Mouse (Mus musculus) MEL (cell line): ENCODE measurements around the gene Sgpl1. TPM values are rescaled to one million over a fixed set of nuclear protein-coding genes. Genes with fewer than 3 reads are reported as not detected.

Experiments used
- DNase-seq: peaks from one replicate; pipeline ENCODE4 v3.0.0; 2011; ENCODE audit warnings: low read depth, low spot score
- H3K27ac ChIP-seq: 2 replicates; pipeline ENCODE4 v1.5.1; 2012; ENCODE audit warnings: low read depth, mild to moderate bottlenecking, control low read depth, low read length, moderate library complexity; ENCODE audit not compliant: control insufficient read depth
- H3K27me3 ChIP-seq, 2 experiments: fragments of 150-350 bp in 1 of 2; sonication (generic) in 1 of 2; 2 replicates each; pipeline ENCODE4 v1.6.1; 2012; ENCODE audit warnings: low read length in 2 of 2, mild to moderate bottlenecking in 2 of 2, improper control_type of control experiment in 1 of 2, moderate library complexity in 1 of 2; ENCODE audit not compliant: insufficient read depth in 2 of 2, control insufficient read depth in 1 of 2
- H3K36me3 ChIP-seq, 2 experiments: 2 replicates each; pipeline ENCODE4 v1.6.1; 2012 to 2014; ENCODE audit warnings: low read length in 2 of 2, improper control_type of control experiment in 1 of 2, inconsistent platforms in 1 of 2, mild to moderate bottlenecking in 1 of 2; ENCODE audit not compliant: insufficient read depth in 2 of 2, control insufficient read depth in 1 of 2
- H3K4me1 ChIP-seq, 2 experiments: fragments of 150-350 bp in 1 of 2; sonication (generic) in 1 of 2; 2 replicates each; pipeline ENCODE4 v1.6.1; 2012; ENCODE audit warnings: low read length in 2 of 2, improper control_type of control experiment in 1 of 2, mild to moderate bottlenecking in 1 of 2; ENCODE audit not compliant: insufficient read depth in 2 of 2, control insufficient read depth in 1 of 2
- H3K4me3 ChIP-seq, 2 experiments: fragments of 150-350 bp in 1 of 2; sonication (generic) in 1 of 2; 2 replicates each; pipeline ENCODE4 v1.5.1; 2012; ENCODE audit warnings: low read depth in 2 of 2, low read length in 2 of 2, mild to moderate bottlenecking in 2 of 2, moderate library complexity in 2 of 2, control low read depth in 1 of 2, improper control_type of control experiment in 1 of 2; ENCODE audit not compliant: control insufficient read depth in 1 of 2, insufficient read depth in 1 of 2
- H3K79me2 ChIP-seq: 2 replicates; pipeline ENCODE4 v1.6.1; 2012; ENCODE audit warnings: mild to moderate bottlenecking, low read length, moderate library complexity; ENCODE audit not compliant: control insufficient read depth, poor library complexity, insufficient read depth
- H3K9ac ChIP-seq: 2 replicates; pipeline ENCODE4 v1.6.1; 2012; ENCODE audit warnings: low read depth, mild to moderate bottlenecking, control low read depth, low read length, moderate library complexity; ENCODE audit not compliant: control insufficient read depth, poor library complexity, severe bottlenecking
- H3K9me3 ChIP-seq: fragments of 150-350 bp; sonication (generic); replicated peaks from 2 replicates; pipeline ENCODE4 v1.6.1; 2012; ENCODE audit warnings: mild to moderate bottlenecking, low read length, improper control_type of control experiment, moderate library complexity; ENCODE audit not compliant: insufficient read depth
- BHLHE40 ChIP-seq: IDR thresholded peaks from 2 replicates; pipeline ENCODE4 v1.6.1; 2012; ENCODE audit warnings: low read depth, mild to moderate bottlenecking, inconsistent platforms, low read length, improper control_type of control experiment, borderline replicate concordance
- CHD2 ChIP-seq: IDR thresholded peaks from 2 replicates; pipeline ENCODE4 v1.6.1; 2011; ENCODE audit warnings: low read length, improper control_type of control experiment
- CTCF ChIP-seq, 3 experiments: IDR thresholded peaks in 2 of 3; conservative IDR thresholded peaks in 1 of 3; 2 replicates each; pipeline ENCODE4 v1.5.1; 2011 to 2012; ENCODE audit warnings: low read length in 3 of 3, low read depth in 2 of 3, mild to moderate bottlenecking in 2 of 3, improper control_type of control experiment in 1 of 3, inconsistent platforms in 1 of 3, mixed read lengths in 1 of 3, moderate library complexity in 1 of 3; ENCODE audit not compliant: control insufficient read depth in 1 of 3, insufficient read depth in 1 of 3, poor library complexity in 1 of 3, severe bottlenecking in 1 of 3
- ELF1 ChIP-seq: IDR thresholded peaks from 2 replicates; pipeline ENCODE4 v1.6.1; 2014; ENCODE audit warnings: low read depth, mild to moderate bottlenecking, inconsistent platforms, low read length, improper control_type of control experiment, moderate library complexity
- GABPA ChIP-seq: IDR thresholded peaks from 2 replicates; pipeline ENCODE4 v1.6.1; 2012; ENCODE audit warnings: low read depth, mild to moderate bottlenecking, inconsistent platforms, low read length, improper control_type of control experiment, moderate library complexity
- GATA1 ChIP-seq: IDR thresholded peaks from 2 replicates; pipeline ENCODE4 v1.6.1; 2011; ENCODE audit warnings: low read depth, low read length, improper control_type of control experiment
- HCFC1 ChIP-seq: IDR thresholded peaks from 2 replicates; pipeline ENCODE4 v1.6.1; 2012; ENCODE audit warnings: low read depth, mild to moderate bottlenecking, inconsistent platforms, low read length, improper control_type of control experiment, moderate library complexity
- KAT2A ChIP-seq: conservative IDR thresholded peaks from 2 replicates; pipeline ENCODE4 v1.6.1; 2012; ENCODE audit warnings: low read depth, low read length, improper control_type of control experiment, inconsistent platforms
- MAFK ChIP-seq: IDR thresholded peaks from 2 replicates; pipeline ENCODE4 v1.6.1; 2011; ENCODE audit warnings: low read depth, mild to moderate bottlenecking, low read length, improper control_type of control experiment, borderline replicate concordance
- MAX ChIP-seq: IDR thresholded peaks from 2 replicates; pipeline ENCODE4 v1.6.1; 2011; ENCODE audit warnings: low read length, improper control_type of control experiment
- MAZ ChIP-seq: IDR thresholded peaks from 2 replicates; pipeline ENCODE4 v1.6.1; 2012; ENCODE audit warnings: low read depth, mild to moderate bottlenecking, inconsistent platforms, low read length, improper control_type of control experiment
- MEF2A ChIP-seq: IDR thresholded peaks from 2 replicates; pipeline ENCODE4 v1.6.1; 2014; ENCODE audit warnings: low read depth, mild to moderate bottlenecking, inconsistent platforms, low read length, improper control_type of control experiment; ENCODE audit not compliant: poor library complexity, insufficient replicate concordance, severe bottlenecking; ENCODE audit errors: extremely low read depth
- MYB ChIP-seq: IDR thresholded peaks from 2 replicates; pipeline ENCODE4 v1.6.1; 2011; ENCODE audit warnings: mild to moderate bottlenecking, low read depth, low read length, improper control_type of control experiment
- MYC ChIP-seq: IDR thresholded peaks from 2 replicates; pipeline ENCODE4 v1.6.1; 2011; ENCODE audit warnings: low read depth, mild to moderate bottlenecking, low read length, improper control_type of control experiment, moderate library complexity
- NELFE ChIP-seq: IDR thresholded peaks from 2 replicates; pipeline ENCODE4 v1.6.1; 2011; ENCODE audit warnings: low read depth, low read length, improper control_type of control experiment
- NRF1 ChIP-seq: IDR thresholded peaks from 2 replicates; pipeline ENCODE4 v1.6.1; 2014; ENCODE audit warnings: low read depth, mild to moderate bottlenecking, inconsistent platforms, low read length, improper control_type of control experiment, moderate library complexity; ENCODE audit not compliant: poor library complexity, insufficient read depth, severe bottlenecking
- POLR2A ChIP-seq, 2 experiments: IDR thresholded peaks; 2 replicates each; pipeline ENCODE4 v1.6.1; 2011 to 2012; ENCODE audit warnings: low read length in 2 of 2, mild to moderate bottlenecking in 2 of 2, control low read depth in 1 of 2, improper control_type of control experiment in 1 of 2, low read depth in 1 of 2, moderate library complexity in 1 of 2; ENCODE audit not compliant: control insufficient read depth in 1 of 2, insufficient read depth in 1 of 2, poor library complexity in 1 of 2
- POLR2AphosphoS5 ChIP-seq: IDR thresholded peaks from 2 replicates; pipeline ENCODE4 v1.6.1; 2012; ENCODE audit warnings: low read depth, borderline replicate concordance, mild to moderate bottlenecking, inconsistent platforms, low read length, moderate library complexity, mixed read lengths
- RAD21 ChIP-seq: IDR thresholded peaks from 2 replicates; pipeline ENCODE4 v1.6.1; 2011; ENCODE audit warnings: mild to moderate bottlenecking, low read depth, low read length, improper control_type of control experiment
- RCOR1 ChIP-seq: IDR thresholded peaks from 2 replicates; pipeline ENCODE4 v1.6.1; 2012; ENCODE audit warnings: low read depth, mild to moderate bottlenecking, inconsistent platforms, low read length, improper control_type of control experiment
- SMC3 ChIP-seq: IDR thresholded peaks from 2 replicates; pipeline ENCODE4 v1.6.1; 2011; ENCODE audit warnings: low read depth, low read length, improper control_type of control experiment
- TAL1 ChIP-seq: IDR thresholded peaks from 2 replicates; pipeline ENCODE4 v1.6.1; 2012; ENCODE audit warnings: mild to moderate bottlenecking, inconsistent platforms, low read length, moderate library complexity, mixed read lengths
- TBP ChIP-seq: IDR thresholded peaks from 2 replicates; pipeline ENCODE4 v1.8.0; 2011; ENCODE audit warnings: low read depth, low read length, improper control_type of control experiment
- UBTF ChIP-seq: IDR thresholded peaks from 2 replicates; pipeline ENCODE4 v1.6.1; 2012; ENCODE audit warnings: low read depth, mild to moderate bottlenecking, inconsistent platforms, low read length, improper control_type of control experiment, moderate library complexity, borderline replicate concordance; ENCODE audit not compliant: insufficient read depth
- USF1 ChIP-seq: IDR thresholded peaks from 2 replicates; pipeline ENCODE4 v1.6.1; 2014; ENCODE audit warnings: low read depth, mild to moderate bottlenecking, inconsistent platforms, low read length, improper control_type of control experiment, moderate library complexity
- ZC3H11A ChIP-seq: IDR thresholded peaks from 2 replicates; pipeline ENCODE4 v1.6.1; 2012; ENCODE audit warnings: low read depth, mild to moderate bottlenecking, inconsistent platforms, low read length, improper control_type of control experiment
- ZKSCAN1 ChIP-seq: IDR thresholded peaks from 2 replicates; pipeline ENCODE4 v1.6.1; 2012; ENCODE audit warnings: low read depth, mild to moderate bottlenecking, inconsistent platforms, low read length, improper control_type of control experiment, moderate library complexity
- ZMIZ1 ChIP-seq: IDR thresholded peaks from 2 replicates; pipeline ENCODE4 v1.6.1; 2012; ENCODE audit warnings: low read depth, mild to moderate bottlenecking, inconsistent platforms, low read length, improper control_type of control experiment, moderate library complexity
- polyA plus RNA-seq, 2 experiments: library from polyadenylated mRNA; stranded (reverse) in 1 of 2; unstranded in 1 of 2; fragments of >175 nt in 1 of 2; fragments of >200 nt in 1 of 2; gene quantifications; 2 replicates each; pipeline versions ENCODE4 v1.2.1 to v1.2.4; 2012; ENCODE audit warnings: low replicate concordance in 2 of 2, low read depth in 1 of 2; ENCODE audit not compliant: insufficient read length in 2 of 2, insufficient read depth in 1 of 2, missing spikeins in 1 of 2
- total RNA-seq: library from RNA; depleted of rRNA; stranded (reverse); fragments of 300-350 nt; gene quantifications from 2 replicates; pipeline ENCODE4 v1.2.3, GENCODE M21; 2012

The Sgpl1 gene
- total and polyA plus RNA-seq, 3 experiments = 8.7 to 11.7 TPM; not detected in 1

DNA sequence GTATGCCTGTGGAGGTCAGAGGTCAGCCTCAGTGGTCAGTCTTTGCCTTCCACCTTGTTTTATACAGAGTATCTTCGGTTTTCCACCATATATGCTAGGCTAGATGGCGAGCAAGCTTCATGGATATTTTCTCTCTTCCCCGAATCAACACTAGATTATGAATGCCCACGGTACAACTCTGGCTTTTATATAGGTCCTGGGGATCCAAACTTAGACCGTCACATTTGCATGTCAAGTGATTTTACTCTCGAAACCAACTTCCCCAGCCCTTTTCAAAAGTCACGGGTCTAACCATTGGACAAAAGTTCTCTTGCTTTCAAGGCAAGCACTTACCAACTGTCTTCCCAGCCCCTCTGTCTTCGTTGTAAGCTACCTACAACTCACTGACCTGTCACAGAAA lies 31.2 kb upstream of the Sgpl1 start:
- Histone ChIP-seq H3K79me2 (no peaks in the 10 kb centered on the region), H3K4me1 (no peaks in the 10 kb centered on the region), H3K9me3 (no peaks in the 10 kb centered on the region), H3K36me3 (no peaks in the 10 kb centered on the region), H3K27me3 (peaks cover 0 to 4% of the 10 kb centered on the region in 2 experiments; a peak in 1 of 4 replicates), H3K27ac (no peak overlapping the region), H3K9ac (no peak overlapping the region), H3K4me3 (no peak overlapping the region)
- DNase-seq = no peak
- TF ChIP-seq ZKSCAN1 (no peak), POLR2A (IDR thresholded peaks at IDR 0.05; ENCODE audit: control insufficient read depth in 1 of 2, insufficient read depth in 1 of 2, low read depth in 1 of 2, low read length in 2 of 2, poor library complexity in 1 of 2) (no peak), USF1 (no peak), MAX (no peak), KAT2A (no peak), MEF2A (no peak), MYB (no peak), NRF1 (no peak), UBTF (no peak), HCFC1 (no peak), MAZ (no peak), POLR2AphosphoS5 (no peak), NELFE (no peak), ELF1 (no peak), CTCF (IDR thresholded peaks at IDR 0.05 in 2 of 3, conservative IDR thresholded peaks at IDR 0.05 in 1 of 3; ENCODE audit: control insufficient read depth in 1 of 3, insufficient read depth in 1 of 3, low read depth in 2 of 3, low read length in 3 of 3, poor library complexity in 1 of 3, severe bottlenecking in 1 of 3) (no peak), ZC3H11A (no peak), SMC3 (no peak), MYC (no peak)

DNA sequence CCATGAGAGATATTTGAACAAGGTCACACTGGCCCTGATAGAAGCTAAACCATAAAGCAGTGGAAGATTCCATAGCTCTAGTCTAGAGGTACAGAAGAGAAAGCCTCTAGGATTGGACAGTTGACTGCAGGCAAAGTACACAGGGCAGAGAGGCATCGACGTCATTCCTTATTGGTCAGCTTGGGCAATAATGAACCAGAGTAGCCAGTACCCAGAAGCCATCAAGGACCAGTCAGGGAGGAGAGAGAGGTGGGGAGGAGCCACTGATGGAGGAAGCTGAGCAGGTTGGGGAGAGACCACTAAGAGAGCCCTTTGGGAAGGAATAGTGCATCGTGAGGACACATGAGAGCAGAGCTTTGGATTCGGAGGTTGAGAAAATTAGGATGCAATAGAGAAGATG lies 30.2 kb upstream of the Sgpl1 start:
- Histone ChIP-seq H3K79me2 (no peaks in the 10 kb centered on the region), H3K36me3 (no peaks in the 10 kb centered on the region), H3K9me3 (no peaks in the 10 kb centered on the region), H3K27me3 (peaks cover 0 to 4% of the 10 kb centered on the region in 2 experiments; a peak in 1 of 4 replicates), H3K27ac (no peak overlapping the region), H3K4me1 (no peaks in the 10 kb centered on the region), H3K4me3 (no peak overlapping the region), H3K9ac (no peak overlapping the region)
- no peak for DNase-seq
- TF ChIP-seq MAX (no peak), GATA1 (no peak), MYB (no peak), RAD21 (no peak), ZMIZ1 (no peak), BHLHE40 (no peak), UBTF (no peak), CTCF (IDR thresholded peaks at IDR 0.05 in 2 of 3, conservative IDR thresholded peaks at IDR 0.05 in 1 of 3; ENCODE audit: control insufficient read depth in 1 of 3, insufficient read depth in 1 of 3, low read depth in 2 of 3, low read length in 3 of 3, poor library complexity in 1 of 3, severe bottlenecking in 1 of 3) (no peak), KAT2A (no peak), RCOR1 (no peak), NRF1 (no peak), GABPA (no peak), POLR2A (IDR thresholded peaks at IDR 0.05; ENCODE audit: control insufficient read depth in 1 of 2, insufficient read depth in 1 of 2, low read depth in 1 of 2, low read length in 2 of 2, poor library complexity in 1 of 2) (no peak), TAL1 (no peak), MAFK (no peak), POLR2AphosphoS5 (no peak), TBP (no peak), CHD2 (no peak)
